Mouse (Mus musculus): Measurements from ENCODE around the gene Tanc1.

GRCm38 (mm10) chr2:59742500-59743116, 130.8 kb downstream of the Tanc1 start:
- no peak for TF ChIP-seq CTCF (IDR thresholded peaks at IDR 0.05; ENCODE audit: insufficient read depth, low read depth, low read length)
- no peak for TF ChIP-seq POLR2A (IDR thresholded peaks at IDR 0.05; ENCODE audit: insufficient read depth, low read depth, low read length)
